Mouse (Mus musculus) ES-E14 (cell line): ENCODE results near the gene Pla2g2d.

Source experiments
- CHD2 ChIP-seq: IDR thresholded peaks from 2 replicates; pipeline ENCODE4 v1.6.1; 2014; ENCODE audit warnings: mild to moderate bottlenecking, low read depth, low read length, inconsistent platforms
- MAFK ChIP-seq: IDR thresholded peaks from 2 replicates; pipeline ENCODE4 v1.6.1; 2014; ENCODE audit warnings: mild to moderate bottlenecking, low read depth, low read length, inconsistent platforms; ENCODE audit not compliant: insufficient read depth
- ZC3H11A ChIP-seq: IDR thresholded peaks from 2 replicates; pipeline ENCODE4 v1.6.1; 2012; ENCODE audit warnings: low read depth, mild to moderate bottlenecking, inconsistent platforms, low read length, borderline replicate concordance

GRCm38 (mm10) chr4:138755439-138755838 lies 20.1 kb upstream of the Pla2g2d start:
- TF ChIP-seq CHD2 (no peak), MAFK (no peak), ZC3H11A (no peak)
